Mouse (Mus musculus): ENCODE measurements around the gene Slc17a7.

Slc17a7 gene

GRCm38 (mm10) chr7:45175398-45175797, 11.6 kb downstream of the Slc17a7 start:
- no peak for DNase-seq (ENCODE audit: low read depth, low spot score)

- no peak for DNase-seq (ENCODE audit: low read depth, low spot score)
Observed at GRCm38 (mm10) chr7:45175929-45176328, 12.2 kb downstream of the Slc17a7 start.

DNA sequence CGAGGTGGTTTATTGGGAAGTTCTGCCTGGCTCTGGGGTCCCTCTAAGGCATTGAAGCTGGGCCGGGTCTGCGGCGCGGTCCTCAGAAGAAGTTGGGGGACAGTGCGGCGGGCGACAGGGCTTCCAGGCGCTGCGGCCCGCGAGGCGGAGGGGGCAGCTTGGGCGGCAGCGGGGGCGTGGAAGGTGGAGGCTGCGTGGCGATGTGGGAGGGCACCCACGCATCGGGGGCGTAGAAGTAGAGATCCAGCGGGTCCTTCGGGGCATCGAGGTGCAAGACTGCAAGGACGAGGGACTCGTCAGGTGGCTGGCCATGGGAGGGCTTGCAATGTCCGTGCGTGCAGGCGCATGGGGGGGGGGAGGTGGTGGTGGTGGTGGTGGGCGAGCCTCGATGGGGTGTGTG, 12.6 kb downstream of the Slc17a7 start:
- DNase-seq (ENCODE audit: low read depth, low spot score) = no peak

DNA sequence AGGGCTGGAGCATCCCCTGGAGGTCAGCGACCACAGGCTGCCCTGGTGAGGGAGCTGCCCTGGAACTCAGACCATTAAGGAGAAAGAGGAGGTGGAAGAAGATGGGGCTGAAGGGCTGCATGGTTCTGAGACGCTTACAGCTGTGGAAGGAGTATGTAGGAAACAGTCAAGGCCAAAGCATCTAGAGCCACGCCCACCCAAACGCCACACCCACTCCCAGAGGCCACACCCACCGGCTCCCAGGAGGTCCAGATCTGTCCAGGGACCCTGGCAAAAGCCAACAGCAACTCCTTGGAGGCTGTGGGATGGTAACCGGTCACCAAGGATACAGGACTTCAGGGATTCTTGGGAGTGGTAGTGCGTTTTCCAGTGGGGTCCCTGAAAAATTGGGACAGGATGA, 14.8 kb downstream of the Slc17a7 start:
- no peak for DNase-seq (ENCODE audit: low read depth, low spot score)

DNA sequence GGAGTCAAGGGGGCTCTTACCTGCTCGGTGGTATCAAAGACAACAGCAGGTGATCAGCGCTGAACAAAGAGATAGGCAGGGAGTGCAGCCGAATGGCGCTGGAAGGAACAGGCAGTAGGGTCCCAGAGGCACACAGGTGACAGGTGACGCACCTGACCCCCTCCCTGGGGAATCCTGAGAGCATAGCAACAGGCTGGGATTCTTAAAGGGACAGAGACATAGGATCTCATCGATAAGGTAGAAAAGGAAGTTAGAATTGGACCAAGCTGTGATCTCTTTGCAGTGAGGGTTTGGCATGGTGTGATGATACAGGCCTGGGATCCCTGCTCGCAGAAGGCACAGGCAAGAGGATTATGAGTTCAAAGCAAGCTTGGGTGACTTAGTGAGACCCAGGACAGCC, 15.7 kb downstream of the Slc17a7 start, which contains the start of gene Gfy:
Gfy (minus strand) TSS at position 101 of the 400 bp plus-strand sequence.
- no peak for DNase-seq (ENCODE audit: low read depth, low spot score)

GRCm38 (mm10) chr7:45180896-45181477, 17.2 kb downstream of the Slc17a7 start, which contains the start of gene Pth2:
Gene Pth2 (plus strand): TSS chr7:45180995.
- DNase-seq (ENCODE audit: low read depth, low spot score) = no peak

DNA sequence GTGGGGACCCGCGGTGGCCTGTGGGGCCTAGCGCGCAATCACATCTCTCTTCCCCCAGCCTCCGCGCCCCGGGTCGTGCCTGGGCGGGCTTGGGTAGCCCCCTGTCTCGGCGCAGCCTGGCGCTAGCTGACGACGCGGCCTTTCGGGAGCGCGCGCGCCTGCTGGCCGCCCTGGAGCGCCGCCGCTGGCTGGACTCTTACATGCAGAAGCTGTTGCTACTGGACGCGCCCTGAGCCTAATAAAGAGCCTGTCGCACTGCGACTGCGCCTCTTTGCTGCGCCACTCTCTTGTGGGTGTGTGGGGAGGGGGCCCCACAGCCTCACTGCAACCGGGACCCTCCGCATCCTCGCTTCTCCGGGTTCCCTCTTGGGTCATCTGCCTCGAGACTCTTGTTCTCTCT, 17.8 kb downstream of the Slc17a7 start:
- no peak for DNase-seq (ENCODE audit: low read depth, low spot score)

DNA sequence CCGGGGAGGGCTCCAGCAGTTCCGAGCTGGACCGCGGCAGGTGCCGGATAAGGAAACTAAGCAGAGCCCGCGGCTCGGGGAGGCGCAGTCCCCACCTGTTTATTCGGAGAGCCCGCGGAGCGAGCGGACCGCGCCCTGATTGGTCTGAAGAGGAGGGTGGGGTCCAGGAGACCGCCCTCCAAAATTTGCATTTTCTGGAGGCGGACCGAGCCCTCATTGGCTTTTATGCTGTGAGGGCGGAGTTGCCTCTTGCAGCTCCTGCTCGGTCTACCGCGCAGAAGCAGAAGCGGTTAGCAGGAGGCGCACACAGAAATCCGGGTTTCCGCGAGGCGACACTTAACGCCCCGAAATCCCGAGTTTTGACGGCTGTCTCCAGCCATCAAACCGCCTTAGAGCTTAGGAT, 18.5 kb downstream of the Slc17a7 start:
- peak; percentile 92 for DNase-seq (ENCODE audit: low read depth, low spot score)

DNA sequence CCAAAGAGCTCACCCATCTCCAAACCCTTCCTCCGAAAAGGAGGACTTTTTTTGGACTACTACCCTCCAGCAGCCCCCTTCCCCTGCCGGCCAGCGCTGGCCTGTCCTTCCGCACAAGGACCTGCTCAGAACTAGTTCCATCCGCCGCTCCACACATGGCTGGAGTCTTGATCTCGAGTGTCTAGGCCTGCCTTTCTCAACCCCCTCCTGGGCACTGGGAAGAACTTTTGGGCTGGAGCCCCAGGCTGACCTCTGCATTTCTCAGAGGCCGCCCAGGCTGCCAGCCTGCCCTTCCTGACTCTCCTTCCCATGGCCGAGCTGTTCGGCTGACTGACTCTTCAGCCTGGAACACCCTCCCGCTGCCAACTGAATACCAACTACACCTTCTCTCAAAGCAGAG, 18.9 kb downstream of the Slc17a7 start:
- no peak for DNase-seq (ENCODE audit: low read depth, low spot score)

DNA sequence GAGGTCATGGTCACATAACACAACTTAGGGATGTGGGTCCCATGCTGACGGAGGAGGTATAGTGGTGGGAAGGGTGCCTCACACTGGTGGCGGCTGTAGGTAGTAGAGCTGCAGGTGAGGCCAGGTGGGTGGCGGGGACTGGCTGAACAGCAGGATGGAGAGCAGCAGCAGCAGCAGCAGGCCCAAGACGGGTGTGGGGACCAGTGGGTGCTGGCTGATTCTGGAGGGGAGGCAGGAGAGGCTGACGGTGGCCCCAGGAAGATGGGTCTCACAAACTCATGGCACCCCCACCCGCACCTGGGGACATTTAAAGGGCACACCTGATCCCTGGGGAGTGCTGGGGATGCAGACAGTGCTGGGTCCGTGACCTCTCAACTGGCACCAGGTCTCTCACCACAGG, 19.9 kb downstream of the Slc17a7 start:
- DNase-seq (ENCODE audit: low read depth, low spot score) = no peak

- DNase-seq (ENCODE audit: low read depth, low spot score) = no peak
Observed at GRCm38 (mm10) chr7:45185921-45186320, 22.2 kb downstream of the Slc17a7 start.

DNA sequence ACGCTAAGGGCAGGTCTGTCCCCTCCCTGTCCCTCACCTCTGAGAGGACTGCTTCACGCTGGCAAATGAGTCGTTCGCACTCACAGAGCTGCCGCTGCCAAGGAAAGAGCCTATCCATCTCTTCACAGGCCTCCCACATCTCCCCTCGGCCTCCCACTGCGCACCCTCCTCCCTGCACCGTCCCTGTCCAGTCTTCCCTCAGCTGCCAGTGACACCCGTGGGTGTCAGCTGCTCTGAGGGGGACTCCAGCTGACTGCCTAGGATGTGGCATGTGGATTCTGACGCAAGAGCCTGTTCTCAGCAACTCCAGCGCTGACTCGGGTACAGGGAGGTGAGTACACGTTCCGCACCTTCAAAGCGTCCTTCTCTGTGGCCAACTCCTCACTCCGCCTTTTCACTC, 25.9 kb downstream of the Slc17a7 start:
- DNase-seq (ENCODE audit: low read depth, low spot score) = no peak

GRCm38 (mm10) chr7:45190186-45190585, 26.4 kb downstream of the Slc17a7 start:
- DNase-seq (ENCODE audit: low read depth, low spot score) = no peak

GRCm38 (mm10) chr7:45191161-45191560, 27.4 kb downstream of the Slc17a7 start:
- DNase-seq (ENCODE audit: low read depth, low spot score) = no peak

DNA sequence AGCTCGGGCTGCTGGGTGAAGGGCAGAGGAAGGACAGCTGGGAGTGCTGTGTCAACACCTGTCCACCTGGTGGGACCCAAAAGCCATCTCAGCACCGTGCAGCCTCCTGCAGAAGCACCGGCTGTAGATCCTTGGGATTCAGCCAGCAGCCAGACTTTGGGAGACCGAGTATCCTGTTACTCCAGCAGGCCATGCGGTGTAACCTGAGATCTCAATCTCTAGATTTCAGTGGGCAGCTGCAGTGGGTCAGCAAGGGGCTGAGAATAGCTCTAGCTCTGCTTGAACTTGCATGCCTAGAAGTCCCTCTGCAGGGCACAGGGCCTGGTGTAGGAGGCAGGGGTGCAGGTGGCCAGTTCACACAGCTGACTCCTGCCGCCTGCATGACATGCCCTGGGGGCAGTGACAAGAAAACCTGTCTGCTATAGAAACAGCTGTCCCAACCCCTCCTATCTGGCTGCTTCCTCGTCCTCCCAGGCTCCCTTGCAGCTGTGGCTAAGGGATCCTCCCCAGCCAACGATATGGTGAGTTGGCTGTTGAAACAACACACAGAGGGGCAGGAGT, 28.1 kb downstream of the Slc17a7 start:
- DNase-seq (ENCODE audit: low read depth, low spot score) = peak; percentile 75

DNA sequence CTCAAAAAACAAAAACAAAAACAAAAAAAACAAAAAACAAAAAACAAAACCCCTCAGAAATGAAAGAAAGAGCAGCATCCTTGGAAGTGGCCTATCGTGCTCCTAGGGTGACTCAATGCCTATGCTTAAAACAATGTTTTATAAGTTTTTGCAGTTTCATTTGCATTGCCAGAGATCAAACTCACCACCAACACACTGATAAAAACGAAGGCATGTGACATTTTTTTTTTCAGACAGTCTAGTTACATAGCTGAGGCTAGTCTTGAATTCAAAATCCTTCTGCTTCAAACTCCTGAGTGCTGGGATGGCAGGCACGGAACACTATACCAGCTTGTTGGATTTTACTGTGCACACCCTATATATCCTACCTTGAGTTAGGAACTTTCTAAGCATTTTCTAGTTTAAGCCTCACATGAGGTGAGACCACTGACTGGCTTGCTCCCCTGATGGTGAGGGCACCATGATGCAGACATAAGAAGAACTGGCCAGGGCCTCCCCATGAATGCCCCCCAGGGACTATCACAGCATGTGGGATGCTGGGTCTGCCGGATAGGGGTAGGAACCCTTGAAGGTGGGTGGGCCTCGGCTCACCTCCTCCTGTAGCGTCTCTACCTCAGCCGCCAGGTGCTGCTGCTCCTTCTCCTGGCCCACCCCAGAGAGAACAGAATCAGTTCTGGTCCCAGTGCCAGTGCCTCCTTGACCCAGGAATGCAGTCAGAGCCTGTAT, 29.0 kb downstream of the Slc17a7 start:
- no peak for DNase-seq (ENCODE audit: low read depth, low spot score)

- DNase-seq (ENCODE audit: low read depth, low spot score) = no peak
Observed at GRCm38 (mm10) chr7:45193406-45193805, 29.7 kb downstream of the Slc17a7 start.

GRCm38 (mm10) chr7:45193871-45194785, 30.4 kb downstream of the Slc17a7 start:
- DNase-seq (ENCODE audit: low read depth, low spot score) = no peak

- DNase-seq (ENCODE audit: low read depth, low spot score) = no peak
Observed at GRCm38 (mm10) chr7:45195341-45196175, 31.8 kb downstream of the Slc17a7 start.

DNA sequence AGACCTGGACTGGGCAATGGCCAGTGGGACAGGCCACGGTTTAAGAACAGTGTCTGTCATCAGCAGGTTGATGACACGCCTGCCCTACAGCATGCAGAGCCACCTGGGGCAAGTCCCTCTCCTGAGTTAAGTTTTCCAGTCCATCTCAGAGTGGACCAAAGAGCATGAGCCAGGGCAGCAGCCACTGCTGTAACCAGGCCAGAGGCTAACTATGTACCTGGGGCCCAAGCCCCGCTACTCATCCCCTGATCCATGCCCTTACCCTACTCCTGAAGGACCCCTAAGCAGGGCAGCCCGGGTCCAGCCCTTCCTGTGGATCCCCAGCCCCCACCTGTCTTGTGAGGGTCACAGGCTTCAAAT, 32.4 kb downstream of the Slc17a7 start:
- no peak for DNase-seq (ENCODE audit: low read depth, low spot score)

DNA sequence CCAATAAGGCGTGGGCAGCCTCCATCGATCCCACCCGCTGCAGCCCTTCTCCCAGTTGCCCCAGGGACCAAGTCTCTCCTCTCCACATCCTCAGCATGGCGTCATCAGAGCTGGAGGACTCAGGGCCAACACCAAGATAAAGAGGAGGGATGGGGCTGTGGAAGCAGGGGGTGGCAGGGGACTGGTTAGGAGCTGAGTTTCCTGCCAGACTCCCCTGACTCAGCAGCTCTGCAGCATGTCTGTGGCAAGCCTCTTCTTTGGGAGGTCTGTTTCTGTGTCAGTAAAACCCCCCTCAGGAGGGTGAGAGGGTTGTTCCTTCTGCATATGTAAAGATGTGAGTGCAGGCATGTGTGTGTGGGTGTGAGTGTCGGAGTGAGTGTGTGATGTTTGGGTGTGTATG, 33.2 kb downstream of the Slc17a7 start:
- DNase-seq (ENCODE audit: low read depth, low spot score) = no peak

Measured in forelimb bud, embryonic 11.5 days (tissue).